ENCODE assay signal across 12 mouse cellular contexts in genomic region chr9:44070844-44071231, GRCm38 (mm10). TPM values are rescaled to one million over a fixed set of nuclear protein-coding genes. Genes with fewer than 3 reads are reported as not detected.
DNase-seq lines count a peak whose midpoint lies in the region; ATAC-seq and TF ChIP-seq lines count a peak whose summit lies in the region.
"Had no signal": no experiment of that assay in that cellular context is flagged by ENCODE, and none has a peak within 500 bp of the region (broad histone marks: within the 10 kb centered on the region; RNA-seq: fewer than 3 reads in every experiment).

No protein-coding gene starts in this region.

- peaks cover 2% of the 10 kb centered on the region for H3K36me3 ChIP-seq in heart, embryonic 13.5 days
- 0 out of 2 replicates have a peak, but pooled peaks cover under 1% of the 10 kb centered on the region for H3K36me3 ChIP-seq in midbrain, embryonic 10.5 days
- no peaks in the 10 kb centered on the region for H3K36me3 ChIP-seq in midbrain, embryonic 16.5 days (ENCODE audit: control insufficient read depth, insufficient read depth, low read length)
- peaks cover 5% of the 10 kb centered on the region; the same call in 1 of the 2 replicates for H3K36me3 ChIP-seq in heart, postnatal 0 days (replicated peaks; ENCODE audit: control insufficient read depth, insufficient read depth, low read length)
- H3K36me3 ChIP-seq in stomach, postnatal 0 days (ENCODE audit: control insufficient read depth, insufficient read depth, low read length): no peaks in the 10 kb centered on the region
- H3K36me3 ChIP-seq: liver, embryonic 15.5 days; stomach, embryonic 15.5 days had no signal

- peak overlapping the region; percentile 84 for H3K9ac ChIP-seq in heart, embryonic 13.5 days
- H3K9ac ChIP-seq in midbrain, embryonic 16.5 days (ENCODE audit: low read depth, low read length): no peak overlapping the region
- peak overlapping the region; percentile 70; the same call in 1 of the 2 replicates for H3K9ac ChIP-seq in heart, postnatal 0 days (replicated peaks; ENCODE audit: low read depth, low read length)
- peak overlapping the region; percentile 18; the same call in 1 of the 2 replicates for H3K9ac ChIP-seq in stomach, postnatal 0 days (ENCODE audit: low read length)
- H3K9ac ChIP-seq: liver, embryonic 15.5 days; stomach, embryonic 15.5 days had no signal

- H3K27me3 ChIP-seq in heart, embryonic 13.5 days (replicated peaks): no peaks in the 10 kb centered on the region
- peaks cover 51% of the 10 kb centered on the region for H3K27me3 ChIP-seq in midbrain, embryonic 10.5 days (ENCODE audit: low read depth, poor library complexity, severe bottlenecking)
- H3K27me3 ChIP-seq in midbrain, embryonic 16.5 days (ENCODE audit: control insufficient read depth, insufficient read depth, low read depth, low read length): no peaks in the 10 kb centered on the region
- no peaks in the 10 kb centered on the region for H3K27me3 ChIP-seq in heart, postnatal 0 days (ENCODE audit: control insufficient read depth, insufficient read depth, low read length)
- H3K27me3 ChIP-seq in stomach, postnatal 0 days (ENCODE audit: control insufficient read depth, insufficient read depth, low read length): no peaks in the 10 kb centered on the region
- H3K27me3 ChIP-seq: stomach, embryonic 15.5 days had no signal

- no peak for DNase-seq in heart, adult 8-10 months (ENCODE audit: low spot score)
- DNase-seq in midbrain, embryonic 10.5 days (ENCODE audit: low spot score): no peak
- no peak for DNase-seq in heart, postnatal 0 days (ENCODE audit: low spot score)
- DNase-seq in stomach, postnatal 0 days (ENCODE audit: low spot score): no peak
- DNase-seq in adrenal gland, postnatal 14 days: no peak
- DNase-seq: cerebellum, postnatal 10 days; gastrocnemius, postnatal 14 days had no signal

- no peak for ATAC-seq in heart, embryonic 13.5 days (ENCODE audit: extremely low read depth, insufficient number of reproducible peaks, low FRiP score, low TSS enrichment)
- no peak for ATAC-seq in midbrain, embryonic 16.5 days
- ATAC-seq in heart, postnatal 0 days (ENCODE audit: insufficient read depth, low read depth): no peak
- ATAC-seq in stomach, postnatal 0 days (ENCODE audit: low FRiP score, low TSS enrichment): no peak

- peak overlapping the region; percentile 93; the same call in 1 of the 2 replicates for H3K27ac ChIP-seq in heart, embryonic 13.5 days (replicated peaks)
- H3K27ac ChIP-seq in midbrain, embryonic 10.5 days (replicated peaks): peak overlapping the region; percentile 77
- H3K27ac ChIP-seq in midbrain, embryonic 16.5 days (ENCODE audit: low read length): no peak overlapping the region
- H3K27ac ChIP-seq in heart, postnatal 0 days (ENCODE audit: low read depth): no peak overlapping the region
- H3K27ac ChIP-seq in stomach, postnatal 0 days (replicated peaks): no peak overlapping the region
- H3K27ac ChIP-seq: liver, embryonic 15.5 days; macrophage; stomach, embryonic 15.5 days had no signal

- TF ChIP-seq EP300 in heart, postnatal 0 days (IDR thresholded peaks at IDR 0.05; ENCODE audit: low read depth): no peak
- no peak for TF ChIP-seq EP300 in stomach, postnatal 0 days (optimal IDR thresholded peaks at IDR 0.05)

- H3K9me3 ChIP-seq in heart, embryonic 13.5 days: no peaks in the 10 kb centered on the region
- H3K9me3 ChIP-seq in midbrain, embryonic 10.5 days (replicated peaks): no peaks in the 10 kb centered on the region
- H3K9me3 ChIP-seq in midbrain, embryonic 16.5 days (replicated peaks; ENCODE audit: control insufficient read depth, low read length, poor library complexity, severe bottlenecking): no peaks in the 10 kb centered on the region
- no peaks in the 10 kb centered on the region for H3K9me3 ChIP-seq in heart, postnatal 0 days (replicated peaks; ENCODE audit: control insufficient read depth, low read length)
- no peaks in the 10 kb centered on the region for H3K9me3 ChIP-seq in stomach, postnatal 0 days (ENCODE audit: control insufficient read depth, low read length)
- H3K9me3 ChIP-seq: liver, embryonic 15.5 days; stomach, embryonic 15.5 days had no signal

- peak overlapping the region; percentile 78 for H3K4me2 ChIP-seq in heart, embryonic 13.5 days
- no peak overlapping the region for H3K4me2 ChIP-seq in midbrain, embryonic 16.5 days (ENCODE audit: low read length)
- H3K4me2 ChIP-seq in heart, postnatal 0 days (ENCODE audit: low read depth, low read length): peak overlapping the region; percentile 70
- no peak overlapping the region; the same call in 1 of the 2 replicates for H3K4me2 ChIP-seq in stomach, postnatal 0 days (replicated peaks; ENCODE audit: low read depth)
- H3K4me2 ChIP-seq: liver, embryonic 15.5 days; stomach, embryonic 15.5 days had no signal

- H3K4me3 ChIP-seq in heart, embryonic 13.5 days: peak overlapping the region; percentile 51
- H3K4me3 ChIP-seq in midbrain, embryonic 10.5 days: no peak overlapping the region
- H3K4me3 ChIP-seq in midbrain, embryonic 16.5 days (ENCODE audit: low read depth, low read length): no peak overlapping the region
- peak overlapping the region; percentile 48 for H3K4me3 ChIP-seq in heart, postnatal 0 days (ENCODE audit: low read depth, low read length)
- no peak overlapping the region for H3K4me3 ChIP-seq in stomach, postnatal 0 days (ENCODE audit: low read depth, low read length)
- H3K4me3 ChIP-seq: liver, embryonic 15.5 days; stomach, embryonic 15.5 days had no signal

- peaks cover 76% of the 10 kb centered on the region for H3K4me1 ChIP-seq in heart, embryonic 13.5 days
- H3K4me1 ChIP-seq in midbrain, embryonic 10.5 days: peaks cover 89% of the 10 kb centered on the region
- peaks cover 5% of the 10 kb centered on the region for H3K4me1 ChIP-seq in midbrain, embryonic 16.5 days (ENCODE audit: control insufficient read depth, insufficient read depth, low read length)
- H3K4me1 ChIP-seq in heart, postnatal 0 days (ENCODE audit: control insufficient read depth, insufficient read depth): peaks cover 41% of the 10 kb centered on the region
- peaks cover 8% of the 10 kb centered on the region; the same call in 1 of the 2 replicates for H3K4me1 ChIP-seq in stomach, postnatal 0 days (replicated peaks; ENCODE audit: control insufficient read depth, insufficient read depth)

- no peak for TF ChIP-seq CTCF in heart, postnatal 0 days (IDR thresholded peaks at IDR 0.05; ENCODE audit: low read depth)
- TF ChIP-seq CTCF in stomach, postnatal 0 days (IDR thresholded peaks at IDR 0.05; ENCODE audit: low read depth): no peak

- WGBS in heart, embryonic 13.5 days: 18% methylated on average over 8 of the region's 8 CpGs
- 50% methylated on average over 8 of the region's 8 CpGs for WGBS in midbrain, embryonic 10.5 days
- whole genome bisulfite sequencing in midbrain, embryonic 16.5 days: 53% methylated on average over 8 of the region's 8 CpGs
- WGBS in heart, postnatal 0 days: 22% methylated on average over 8 of the region's 8 CpGs
- WGBS in stomach, postnatal 0 days: 36% methylated on average over 8 of the region's 8 CpGs

RNA-seq across cellular contexts. Expression of gene Usp2, which starts 4.0 kb away (rescaled TPM):
- 48.5 and 66.0 TPM in 2 replicates for polyA plus RNA-seq in heart, embryonic 13.5 days (2015; fragmentation: Nextera tagmentation; extraction: Ambion mirVana)
- 100 to 1,000 TPM; 160 to 205 (median 195) TPM for total RNA-seq in heart, adult 8-10 months (2022)
- polyA plus RNA-seq in midbrain, embryonic 10.5 days (2016; fragmentation: Nextera tagmentation; extraction: Ambion mirVana): 11.3 and 16.5 TPM in 2 replicates
- 6.7 and 9.7 TPM in 2 replicates for polyA plus RNA-seq in midbrain, embryonic 16.5 days (2015; fragmentation: Nextera tagmentation; extraction: Ambion mirVana)
- 44.9 and 48.6 TPM in 2 replicates for total RNA-seq in heart, postnatal 0 days (2014; rRNA removed; ENCODE audit: low replicate concordance)
- 114 and 121 TPM in 2 replicates for polyA plus RNA-seq in heart, postnatal 0 days (2015; fragmentation: Nextera tagmentation; extraction: Ambion mirVana)
- 11.6 and 20.2 TPM in 2 replicates for polyA plus RNA-seq in stomach, postnatal 0 days (2015; fragmentation: Nextera tagmentation; extraction: Ambion mirVana)
- total RNA-seq in adrenal gland, postnatal 14 days (2021): 49.5 and 54.9 TPM in 2 replicates

RNA-seq across cellular contexts. Expression of gene Thy1, which starts 27.7 kb away (rescaled TPM):
- polyA plus RNA-seq in heart, embryonic 13.5 days (2015; fragmentation: Nextera tagmentation; extraction: Ambion mirVana): 0.47 and 0.98 TPM in 2 replicates
- total RNA-seq in heart, adult 8-10 months (2022): 10 to 100 TPM in 2 of 4 experiments, 1 to 10 TPM in 2; 8.9 to 12.4 (median 11.0) TPM
- polyA plus RNA-seq in midbrain, embryonic 10.5 days (2016; fragmentation: Nextera tagmentation; extraction: Ambion mirVana): not detected in 2 replicates
- 2.9 and 6.4 TPM in 2 replicates for polyA plus RNA-seq in midbrain, embryonic 16.5 days (2015; fragmentation: Nextera tagmentation; extraction: Ambion mirVana)
- total RNA-seq in heart, postnatal 0 days (2014; rRNA removed; ENCODE audit: low replicate concordance): 6.3 and 12.5 TPM in 2 replicates
- polyA plus RNA-seq in heart, postnatal 0 days (2015; fragmentation: Nextera tagmentation; extraction: Ambion mirVana): 3.6 and 4.4 TPM in 2 replicates
- 4.2 and 4.5 TPM in 2 replicates for polyA plus RNA-seq in stomach, postnatal 0 days (2015; fragmentation: Nextera tagmentation; extraction: Ambion mirVana)
- total RNA-seq in adrenal gland, postnatal 14 days (2021): 35.7 and 56.8 TPM in 2 replicates

RNA-seq across cellular contexts. Expression of gene Mfrp, which starts 30.7 kb away (rescaled TPM):
- not detected in 2 replicates for polyA plus RNA-seq in heart, embryonic 13.5 days (2015; fragmentation: Nextera tagmentation; extraction: Ambion mirVana)
- not detected for total RNA-seq in heart, adult 8-10 months (2022)
- 0.07 and 0.17 TPM in 2 replicates for polyA plus RNA-seq in midbrain, embryonic 10.5 days (2016; fragmentation: Nextera tagmentation; extraction: Ambion mirVana)
- polyA plus RNA-seq in midbrain, embryonic 16.5 days (2015; fragmentation: Nextera tagmentation; extraction: Ambion mirVana): 0.15 and 0.16 TPM in 2 replicates
- total RNA-seq in heart, postnatal 0 days (2014; rRNA removed; ENCODE audit: low replicate concordance): not detected in 2 replicates
- polyA plus RNA-seq in heart, postnatal 0 days (2015; fragmentation: Nextera tagmentation; extraction: Ambion mirVana): not detected in 2 replicates
- not detected in 2 replicates for polyA plus RNA-seq in stomach, postnatal 0 days (2015; fragmentation: Nextera tagmentation; extraction: Ambion mirVana)
- total RNA-seq in adrenal gland, postnatal 14 days (2021): not detected in 2 replicates
- polyA plus RNA-seq: liver, embryonic 15.5 days; macrophage had no signal

RNA-seq across cellular contexts. Expression of gene C1qtnf5, which starts 36.2 kb away (rescaled TPM):
- 1.1 and 2.1 TPM in 2 replicates for polyA plus RNA-seq in heart, embryonic 13.5 days (2015; fragmentation: Nextera tagmentation; extraction: Ambion mirVana)
- total RNA-seq in heart, adult 8-10 months (2022): 10 to 100 TPM in 1 of 4 experiments, 1 to 10 TPM in 3; 7.6 to 12.9 (median 8.9) TPM
- 0.29 and 0.93 TPM in 2 replicates for polyA plus RNA-seq in midbrain, embryonic 10.5 days (2016; fragmentation: Nextera tagmentation; extraction: Ambion mirVana)
- polyA plus RNA-seq in midbrain, embryonic 16.5 days (2015; fragmentation: Nextera tagmentation; extraction: Ambion mirVana): 4.6 and 5.5 TPM in 2 replicates
- total RNA-seq in heart, postnatal 0 days (2014; rRNA removed; ENCODE audit: low replicate concordance): 9.0 TPM in 2 replicates
- polyA plus RNA-seq in heart, postnatal 0 days (2015; fragmentation: Nextera tagmentation; extraction: Ambion mirVana): 4.1 and 4.5 TPM in 2 replicates
- polyA plus RNA-seq in stomach, postnatal 0 days (2015; fragmentation: Nextera tagmentation; extraction: Ambion mirVana): 5.3 and 6.5 TPM in 2 replicates
- total RNA-seq in adrenal gland, postnatal 14 days (2021): 11.1 and 14.9 TPM in 2 replicates
- polyA plus RNA-seq: macrophage had no signal

RNA-seq across cellular contexts. Expression of gene Gm49380, which starts 42.5 kb away (rescaled TPM):
- polyA plus RNA-seq in heart, embryonic 13.5 days (2015; fragmentation: Nextera tagmentation; extraction: Ambion mirVana): not detected in 2 replicates
- under 1 TPM; 0.11 to 0.47 (median 0.30) TPM for total RNA-seq in heart, adult 8-10 months (2022)
- 0.35 and 0.63 TPM in 2 replicates for polyA plus RNA-seq in midbrain, embryonic 10.5 days (2016; fragmentation: Nextera tagmentation; extraction: Ambion mirVana)
- 0.10 and 0.15 TPM in 2 replicates for polyA plus RNA-seq in midbrain, embryonic 16.5 days (2015; fragmentation: Nextera tagmentation; extraction: Ambion mirVana)
- not detected in 2 replicates for total RNA-seq in heart, postnatal 0 days (2014; rRNA removed; ENCODE audit: low replicate concordance)
- 0.10 TPM in 1 of 2 replicates, not detected in the other for polyA plus RNA-seq in heart, postnatal 0 days (2015; fragmentation: Nextera tagmentation; extraction: Ambion mirVana)
- 0.05 TPM in 1 of 2 replicates, not detected in the other for polyA plus RNA-seq in stomach, postnatal 0 days (2015; fragmentation: Nextera tagmentation; extraction: Ambion mirVana)
- total RNA-seq in adrenal gland, postnatal 14 days (2021): 0.15 and 0.52 TPM in 2 replicates
- polyA plus RNA-seq: liver, embryonic 15.5 days had no signal

Comparison
In these comparisons a context has a peak if more than half of its experiments do, and no peak if none do; other contexts are left out.
1. H3K27ac ChIP-seq: peak in heart, embryonic 13.5 days (single experiment) and midbrain, embryonic 10.5 days (single experiment); none in midbrain, embryonic 16.5 days (single experiment), heart, postnatal 0 days (single experiment) and stomach, postnatal 0 days (single experiment).
2. H3K4me2 ChIP-seq: peak in heart, embryonic 13.5 days (single experiment) and heart, postnatal 0 days (single experiment); none in midbrain, embryonic 16.5 days (single experiment) and stomach, postnatal 0 days (single experiment).
3. H3K4me3 ChIP-seq: peak in heart, embryonic 13.5 days (single experiment) and heart, postnatal 0 days (single experiment); none in midbrain, embryonic 10.5 days (single experiment), midbrain, embryonic 16.5 days (single experiment) and stomach, postnatal 0 days (single experiment).